Mouse (Mus musculus): ENCODE measurements around the gene Adamts16. TPM values are rescaled to one million over a fixed set of nuclear protein-coding genes. Genes with fewer than 3 reads are reported as not detected.

Gene Adamts16
- polyA plus RNA-seq, 1 experiment from 2014 or later: 0.09 TPM

DNA sequence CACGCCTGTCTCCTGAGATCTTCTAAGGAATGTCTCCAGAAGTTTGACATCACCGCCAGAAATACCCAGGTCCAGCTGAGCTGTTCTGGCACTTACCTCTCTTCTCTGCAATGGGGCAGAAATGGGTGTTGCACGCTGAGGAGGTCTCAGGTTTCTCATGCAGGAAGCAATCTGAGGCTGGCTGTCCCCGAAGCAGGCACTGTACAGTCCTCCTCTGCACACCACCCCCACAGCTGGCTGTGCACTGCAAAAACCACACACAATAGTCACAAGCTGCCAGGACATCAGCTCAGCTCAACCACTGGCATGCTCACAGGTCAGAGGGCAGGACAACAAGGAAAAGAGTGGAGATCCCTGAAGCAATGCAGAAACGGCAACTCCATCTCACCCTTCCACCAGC lies 111.6 kb downstream of the Adamts16 start:
- no peak overlapping the region for H3K4me2 ChIP-seq
- H3K4me3 ChIP-seq: no peak overlapping the region
- no peaks in the 10 kb centered on the region for H3K27me3 ChIP-seq
- no peaks in the 10 kb centered on the region for H3K9me3 ChIP-seq
- H3K9ac ChIP-seq: no peak overlapping the region
- H3K27ac ChIP-seq: no peak overlapping the region
- ATAC-seq (ENCODE audit: borderline replicate concordance, extremely low read depth, low FRiP score, low TSS enrichment): no peak
- no peaks in the 10 kb centered on the region for H3K36me3 ChIP-seq
- 0 out of 2 replicates have a peak, but pooled peaks cover 3% of the 10 kb centered on the region for H3K4me1 ChIP-seq
- 47% methylated on average over 5 of the region's 5 CpGs for WGBS

DNA sequence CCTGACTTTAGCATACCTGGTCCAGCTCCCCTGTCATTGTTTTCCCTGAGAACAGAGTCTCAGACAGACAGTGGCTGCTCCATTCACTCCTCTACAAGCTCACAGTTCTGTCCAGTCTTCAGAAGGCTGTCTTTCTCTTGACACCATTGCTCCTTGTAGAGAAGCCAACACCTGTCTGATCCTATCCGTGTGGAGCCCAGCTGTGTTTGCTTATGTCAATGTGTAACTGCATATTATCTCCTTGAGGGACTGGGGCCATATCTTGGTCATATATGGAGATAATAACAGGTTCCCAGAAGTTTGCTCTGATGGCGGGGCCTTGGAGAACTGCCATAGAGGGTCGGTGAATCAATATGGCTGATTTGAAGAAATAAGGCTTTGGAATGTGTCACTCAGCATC lies 115.4 kb downstream of the Adamts16 start:
- ATAC-seq (ENCODE audit: borderline replicate concordance, extremely low read depth, low FRiP score, low TSS enrichment): no peak
- WGBS: 73% methylated on average over 3 of the region's 3 CpGs

DNA sequence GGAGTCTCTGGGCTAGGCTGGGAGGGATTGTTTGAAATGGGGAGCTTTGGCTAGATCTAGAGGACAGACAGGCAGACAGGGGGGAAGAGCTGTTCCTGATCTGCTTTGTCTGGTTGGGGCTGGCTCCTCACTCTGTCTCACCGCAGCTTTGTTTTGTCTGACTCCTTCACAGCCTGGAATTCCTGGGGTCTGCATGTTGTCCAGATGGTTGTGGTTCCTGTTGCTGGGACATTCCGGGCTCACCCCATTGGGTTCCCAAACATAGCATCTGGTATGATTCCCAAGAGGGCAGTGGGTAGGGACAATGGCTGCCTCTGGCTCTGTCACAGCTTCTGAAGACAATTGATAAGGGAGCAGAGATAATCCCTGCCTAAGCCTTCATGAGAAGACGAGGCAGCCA lies 117.0 kb downstream of the Adamts16 start:
- Histone ChIP-seq H3K27ac (no peak overlapping the region), H3K27me3 (no peaks in the 10 kb centered on the region), H3K4me2 (no peak overlapping the region), H3K4me3 (no peak overlapping the region), H3K4me1 (0 out of 2 replicates have a peak, but pooled peaks cover 3% of the 10 kb centered on the region), H3K9ac (no peak overlapping the region), H3K36me3 (no peaks in the 10 kb centered on the region), H3K9me3 (no peaks in the 10 kb centered on the region)
- 55% methylated on average over 3 of the region's 3 CpGs for WGBS
- no peak for ATAC-seq (ENCODE audit: borderline replicate concordance, extremely low read depth, low FRiP score, low TSS enrichment)

More for the DNA sequence above, 115.4 kb downstream of the Adamts16 start:
- Histone ChIP-seq H3K4me2 (no peak overlapping the region), H3K9ac (no peak overlapping the region), H3K4me1 (0 out of 2 replicates have a peak, but pooled peaks cover 3% of the 10 kb centered on the region), H3K4me3 (no peak overlapping the region), H3K36me3 (no peaks in the 10 kb centered on the region), H3K27me3 (no peaks in the 10 kb centered on the region), H3K27ac (no peak overlapping the region), H3K9me3 (no peaks in the 10 kb centered on the region)

DNA sequence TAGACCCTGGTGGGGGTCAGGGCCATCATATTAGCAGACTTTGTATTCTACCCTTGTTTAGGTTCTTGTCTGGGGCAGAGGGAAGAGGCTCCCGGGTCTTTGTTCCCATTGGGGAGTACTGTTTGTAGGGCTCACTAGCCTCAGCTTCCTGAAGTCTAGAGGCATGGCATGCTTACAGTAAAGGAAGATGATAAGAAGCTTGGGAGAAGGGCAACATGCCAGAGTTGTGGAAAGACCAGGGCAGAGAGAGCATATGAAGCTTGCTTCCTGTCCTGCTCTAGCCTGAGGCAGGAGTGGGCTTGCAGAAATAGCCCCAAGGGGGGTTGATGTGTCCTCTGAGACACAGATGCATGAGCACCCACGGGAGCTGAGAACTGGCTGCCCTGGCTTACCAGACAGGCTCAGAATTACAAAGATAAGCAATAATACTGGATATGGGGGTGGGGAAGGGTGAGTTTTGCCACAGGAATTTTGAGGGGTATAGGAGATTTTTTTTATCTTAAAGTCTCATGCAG lies 117.4 kb downstream of the Adamts16 start:
- Histone ChIP-seq H3K4me2 (no peak overlapping the region), H3K27ac (no peak overlapping the region), H3K27me3 (no peaks in the 10 kb centered on the region), H3K9ac (no peak overlapping the region), H3K36me3 (no peaks in the 10 kb centered on the region), H3K4me1 (0 out of 2 replicates have a peak, but pooled peaks cover 3% of the 10 kb centered on the region), H3K9me3 (no peaks in the 10 kb centered on the region), H3K4me3 (no peak overlapping the region)
- 36% methylated on average over 2 of the region's 2 CpGs for WGBS
- no peak for ATAC-seq (ENCODE audit: borderline replicate concordance, extremely low read depth, low FRiP score, low TSS enrichment)

DNA sequence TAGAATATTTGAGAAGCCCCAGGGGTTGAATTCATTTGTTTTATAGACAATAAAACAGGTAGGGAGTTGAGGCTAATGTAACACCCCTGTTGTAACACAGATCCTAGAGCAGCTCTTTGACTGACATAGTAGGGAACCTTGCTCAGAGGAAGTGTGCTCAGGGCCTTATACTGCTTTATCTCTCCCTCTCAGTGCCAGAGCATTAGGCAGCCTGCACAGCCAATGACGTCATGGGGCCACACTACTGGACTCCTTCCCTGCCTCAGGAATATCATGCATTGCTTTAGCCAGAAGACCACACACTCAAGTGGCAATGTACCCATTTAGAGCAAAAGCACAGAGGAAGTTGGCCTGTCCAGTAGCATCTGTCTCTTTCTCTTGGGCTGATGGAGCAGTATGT lies 121.6 kb downstream of the Adamts16 start:
- no peaks in the 10 kb centered on the region for H3K36me3 ChIP-seq
- H3K9me3 ChIP-seq: no peaks in the 10 kb centered on the region
- H3K4me3 ChIP-seq: no peak overlapping the region
- no peak overlapping the region for H3K4me2 ChIP-seq
- H3K27ac ChIP-seq: no peak overlapping the region
- H3K4me1 ChIP-seq: 0 out of 2 replicates have a peak, but pooled peaks cover 3% of the 10 kb centered on the region
- H3K27me3 ChIP-seq: no peaks in the 10 kb centered on the region
- no peak for ATAC-seq (ENCODE audit: borderline replicate concordance, extremely low read depth, low FRiP score, low TSS enrichment)
- WGBS: 74% methylated on average over 1 of the region's 1 CpGs
- no peak overlapping the region for H3K9ac ChIP-seq

DNA sequence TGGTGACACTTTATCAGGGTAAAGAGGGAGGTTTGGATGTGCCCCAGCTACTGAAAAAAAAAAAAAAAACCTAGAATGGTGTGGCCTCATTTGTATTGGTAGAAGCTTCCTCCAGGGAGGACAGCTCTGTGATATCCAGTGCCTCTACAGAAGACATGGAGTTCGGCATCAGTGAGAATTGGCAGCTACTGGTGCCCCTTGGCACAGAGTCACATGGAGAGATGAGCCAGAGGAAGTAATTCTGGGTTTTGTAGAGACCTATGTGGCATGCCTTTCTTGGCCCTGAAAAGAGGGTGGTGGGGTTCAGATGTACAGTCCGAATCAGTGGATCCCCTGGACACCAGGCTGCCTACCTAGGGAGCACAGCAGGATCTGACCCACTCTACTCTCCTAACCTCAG lies 122.8 kb downstream of the Adamts16 start:
- Histone ChIP-seq H3K9me3 (no peaks in the 10 kb centered on the region), H3K27me3 (no peaks in the 10 kb centered on the region), H3K9ac (no peak overlapping the region), H3K4me2 (no peak overlapping the region), H3K27ac (no peak overlapping the region), H3K4me1 (no peaks in the 10 kb centered on the region), H3K36me3 (no peaks in the 10 kb centered on the region), H3K4me3 (no peak overlapping the region)
- WGBS: 73% methylated on average over 2 of the region's 2 CpGs
- no peak for ATAC-seq (ENCODE audit: borderline replicate concordance, extremely low read depth, low FRiP score, low TSS enrichment)

DNA sequence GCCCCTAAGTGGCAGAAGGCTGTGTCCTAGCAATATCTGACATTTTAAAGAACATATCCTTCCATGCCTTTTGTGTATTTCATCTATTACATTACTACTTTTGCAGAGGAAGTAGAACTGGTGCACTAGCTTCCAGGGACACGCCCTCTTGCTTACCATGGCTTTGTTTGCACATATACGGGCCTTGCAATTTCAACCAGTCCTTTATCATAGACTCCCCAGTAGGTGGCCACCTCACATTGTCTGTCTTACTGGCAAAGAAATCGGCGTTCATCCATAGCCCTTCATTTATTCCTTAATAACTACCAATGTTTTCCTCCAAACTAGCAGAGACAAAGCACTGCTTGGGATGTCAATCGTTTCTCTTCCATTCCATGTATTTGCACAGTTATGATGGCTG lies 125.6 kb downstream of the Adamts16 start:
- Histone ChIP-seq H3K36me3 (no peaks in the 10 kb centered on the region), H3K4me3 (no peak overlapping the region), H3K4me2 (no peak overlapping the region), H3K27ac (no peak overlapping the region), H3K9me3 (no peaks in the 10 kb centered on the region), H3K9ac (no peak overlapping the region), H3K4me1 (no peaks in the 10 kb centered on the region), H3K27me3 (no peaks in the 10 kb centered on the region)
- ATAC-seq (ENCODE audit: borderline replicate concordance, extremely low read depth, low FRiP score, low TSS enrichment): no peak
- WGBS: 59% methylated on average over 5 of the region's 5 CpGs

DNA sequence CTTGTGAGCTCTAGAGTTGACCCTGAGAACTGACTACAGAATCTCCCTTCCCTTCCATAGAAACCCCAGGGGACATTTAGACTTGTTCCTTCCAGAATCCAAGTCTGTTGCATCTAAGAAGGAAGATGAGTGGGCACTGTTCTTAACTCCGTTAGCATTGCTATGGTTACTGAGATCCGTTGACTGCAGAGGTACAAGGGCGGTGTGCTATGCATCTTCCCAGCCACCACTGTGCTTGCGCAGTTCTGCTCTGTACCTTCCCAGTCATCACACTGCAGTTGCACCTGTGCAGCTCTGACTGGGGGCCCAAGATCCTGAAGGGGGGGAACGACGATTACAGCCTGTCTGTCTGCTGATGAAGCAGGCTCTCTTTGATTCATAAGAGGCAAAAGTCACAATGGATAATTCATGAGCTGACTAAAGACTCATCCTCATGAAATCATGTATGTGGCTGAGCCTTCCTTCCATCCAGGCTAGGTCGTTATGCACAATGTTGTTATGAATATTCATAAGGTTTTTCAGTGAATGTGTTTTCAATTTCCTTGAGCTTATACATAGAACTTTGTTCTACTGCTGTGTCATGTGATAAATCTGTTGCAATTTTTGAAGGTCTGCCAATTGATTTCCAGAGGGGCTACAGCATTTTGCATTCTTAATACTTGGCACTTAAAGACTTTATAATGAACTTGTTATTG lies 127.4 kb downstream of the Adamts16 start:
- WGBS: 77% methylated on average over 7 of the region's 7 CpGs
- no peaks in the 10 kb centered on the region for H3K36me3 ChIP-seq
- no peaks in the 10 kb centered on the region for H3K9me3 ChIP-seq
- H3K9ac ChIP-seq: no peak overlapping the region
- ATAC-seq (ENCODE audit: borderline replicate concordance, extremely low read depth, low FRiP score, low TSS enrichment): no peak
- no peaks in the 10 kb centered on the region for H3K4me1 ChIP-seq
- no peak overlapping the region for H3K27ac ChIP-seq
- H3K4me2 ChIP-seq: no peak overlapping the region
- H3K27me3 ChIP-seq: no peaks in the 10 kb centered on the region
- H3K4me3 ChIP-seq: no peak overlapping the region

DNA sequence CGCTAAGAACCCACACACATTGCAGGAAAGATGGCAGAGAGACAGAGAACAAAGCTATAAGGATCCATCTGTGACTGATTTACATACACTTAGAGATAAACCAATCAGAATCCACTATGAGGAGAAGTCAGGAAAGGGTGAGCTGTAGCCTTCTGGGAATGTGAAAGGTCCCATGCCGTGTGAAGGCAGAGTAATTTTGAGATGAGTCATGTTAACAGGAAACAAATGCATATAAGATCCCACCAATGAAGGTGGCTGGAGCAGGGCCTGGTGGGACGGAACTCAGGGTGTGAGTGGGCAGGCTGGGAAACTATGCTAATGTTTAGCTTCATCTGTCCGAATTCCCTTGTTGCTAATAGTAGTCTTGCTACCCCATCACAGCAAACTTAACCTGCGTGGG lies 128.3 kb downstream of the Adamts16 start:
- no peaks in the 10 kb centered on the region for H3K27me3 ChIP-seq
- no peaks in the 10 kb centered on the region for H3K36me3 ChIP-seq
- no peak overlapping the region for H3K4me2 ChIP-seq
- H3K9ac ChIP-seq: no peak overlapping the region
- H3K9me3 ChIP-seq: no peaks in the 10 kb centered on the region
- no peak for ATAC-seq (ENCODE audit: borderline replicate concordance, extremely low read depth, low FRiP score, low TSS enrichment)
- no peak overlapping the region for H3K27ac ChIP-seq
- 67% methylated on average over 5 of the region's 5 CpGs for WGBS
- H3K4me3 ChIP-seq: no peak overlapping the region
- H3K4me1 ChIP-seq: no peaks in the 10 kb centered on the region

DNA sequence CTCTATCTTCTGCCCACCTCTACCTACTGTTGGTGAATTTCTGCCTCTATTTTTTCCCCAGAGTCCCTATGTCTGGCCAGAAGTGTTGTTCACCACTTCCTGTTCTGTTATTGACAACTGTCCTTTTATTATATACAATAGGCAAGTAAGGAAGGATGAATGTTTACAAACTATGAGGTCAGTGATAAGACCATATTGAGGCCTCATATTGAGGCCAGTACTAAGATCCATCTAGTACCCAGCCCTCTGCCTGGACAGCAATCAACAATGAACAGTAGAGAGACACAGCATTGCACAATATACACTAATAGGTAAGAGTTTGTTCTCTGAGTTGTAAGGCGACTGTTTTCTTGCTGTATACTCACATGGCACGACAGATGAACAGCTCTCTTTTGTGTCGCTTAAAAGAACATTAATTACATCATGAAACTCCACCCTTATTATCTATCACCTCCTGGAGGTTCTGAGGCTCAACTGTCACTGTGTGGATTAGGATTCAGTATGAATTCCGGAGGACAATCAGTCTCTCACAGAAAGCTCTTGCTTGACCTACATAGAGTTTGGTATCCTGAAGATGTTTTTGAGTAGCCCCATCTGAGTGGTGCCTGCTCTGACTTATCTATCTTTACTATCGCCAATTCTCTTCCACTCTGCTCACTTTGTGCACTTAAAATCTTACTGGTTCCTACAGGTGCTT lies 134.3 kb downstream of the Adamts16 start:
- H3K27me3 ChIP-seq: no peaks in the 10 kb centered on the region
- H3K36me3 ChIP-seq: no peaks in the 10 kb centered on the region
- no peak overlapping the region for H3K27ac ChIP-seq
- no peak for ATAC-seq (ENCODE audit: borderline replicate concordance, extremely low read depth, low FRiP score, low TSS enrichment)
- H3K4me2 ChIP-seq: no peak overlapping the region
- H3K4me3 ChIP-seq: no peak overlapping the region
- H3K9ac ChIP-seq: no peak overlapping the region
- WGBS: 76% methylated on average over 5 of the region's 5 CpGs
- H3K9me3 ChIP-seq: no peaks in the 10 kb centered on the region
- H3K4me1 ChIP-seq: no peaks in the 10 kb centered on the region

DNA sequence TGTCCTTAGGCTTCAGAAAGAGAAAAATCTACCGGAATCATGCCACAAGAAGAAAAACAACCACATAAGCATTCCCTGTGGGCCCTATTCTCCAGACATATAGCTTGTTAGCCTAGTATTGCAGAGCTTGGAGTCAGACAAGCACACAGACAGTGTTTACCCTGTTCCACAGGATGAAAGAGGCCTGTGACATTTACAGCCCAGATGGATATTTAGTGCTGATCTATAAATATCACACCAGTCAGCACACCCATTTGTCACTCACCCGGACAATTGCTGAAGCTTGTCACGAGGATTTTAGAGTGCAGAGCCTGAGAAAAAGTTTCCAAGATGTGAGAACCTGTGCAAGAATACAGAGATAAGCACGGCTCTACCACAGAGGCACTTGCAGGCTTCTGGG lies 138.7 kb downstream of the Adamts16 start:
- WGBS: 19% methylated on average over 4 of the region's 4 CpGs
- no peak overlapping the region for H3K27ac ChIP-seq
- H3K4me1 ChIP-seq: no peaks in the 10 kb centered on the region
- no peak overlapping the region for H3K4me2 ChIP-seq
- H3K36me3 ChIP-seq: no peaks in the 10 kb centered on the region
- ATAC-seq (ENCODE audit: borderline replicate concordance, extremely low read depth, low FRiP score, low TSS enrichment): no peak
- no peak overlapping the region for H3K4me3 ChIP-seq
- no peak overlapping the region for H3K9ac ChIP-seq
- H3K27me3 ChIP-seq: no peaks in the 10 kb centered on the region
- no peaks in the 10 kb centered on the region for H3K9me3 ChIP-seq

DNA sequence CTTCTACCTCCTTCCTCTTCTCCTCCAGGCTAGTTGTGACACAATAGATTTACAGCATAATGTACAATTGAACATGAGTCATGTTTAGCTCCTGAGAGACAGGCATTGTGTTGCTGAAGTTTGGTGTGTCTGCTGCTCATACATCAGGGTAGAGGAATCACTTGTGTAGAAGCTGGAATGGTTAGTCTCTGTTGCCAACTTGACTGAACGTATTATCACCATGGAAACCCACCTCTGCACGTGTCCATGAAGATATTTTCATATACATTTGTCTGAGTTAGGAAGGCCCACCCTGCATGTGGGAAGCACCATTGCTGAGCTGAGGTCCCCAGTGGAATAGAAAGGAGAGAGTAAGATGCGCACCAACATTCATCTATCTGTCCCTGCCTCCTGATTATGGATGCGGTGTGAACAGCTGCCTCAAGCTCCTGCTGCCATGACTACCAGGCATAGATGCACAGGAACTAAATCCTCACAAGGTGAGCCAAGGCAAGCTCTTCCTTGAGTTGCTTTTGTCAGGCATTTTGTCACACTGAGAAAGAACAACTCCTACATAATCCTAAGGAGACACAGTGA lies 142.7 kb downstream of the Adamts16 start:
- Histone ChIP-seq H3K27me3 (no peaks in the 10 kb centered on the region), H3K9ac (no peak overlapping the region), H3K4me1 (no peaks in the 10 kb centered on the region), H3K4me2 (no peak overlapping the region), H3K4me3 (no peak overlapping the region), H3K27ac (no peak overlapping the region), H3K36me3 (no peaks in the 10 kb centered on the region), H3K9me3 (no peaks in the 10 kb centered on the region)
- ATAC-seq (ENCODE audit: borderline replicate concordance, extremely low read depth, low FRiP score, low TSS enrichment): no peak
- 70% methylated on average over 4 of the region's 4 CpGs for WGBS
